Mouse (Mus musculus): ENCODE measurements around the gene Ndufb3. TPM values are rescaled to one million over a fixed set of nuclear protein-coding genes. Genes with fewer than 3 reads are reported as not detected.
A peak's percentile ranks its signal among the peaks of the same experiment; 100 is the strongest.

The Ndufb3 gene
- total and polyA plus RNA-seq, 3 experiments: 7.5 to 172 (median 34.5) TPM

- no peak for ATAC-seq (ENCODE audit: extremely low read depth, insufficient number of reproducible peaks, low FRiP score, poor library complexity, severe bottlenecking)
- TF ChIP-seq GATA1 (IDR thresholded peaks at IDR 0.05; ENCODE audit: borderline replicate concordance, low read length) (no peak), POLR2AphosphoS5 (IDR thresholded peaks at IDR 0.05; ENCODE audit: insufficient replicate concordance, low read depth, low read length) (no peak), GATA2 (IDR thresholded peaks at IDR 0.05; ENCODE audit: borderline replicate concordance, low read depth, low read length) (no peak), TAL1 (conservative IDR thresholded peaks at IDR 0.05; ENCODE audit: low read depth, low read length) (no peak), CTCF (IDR thresholded peaks at IDR 0.05; ENCODE audit: low read depth, low read length) (no peak)
- no peaks in the 10 kb centered on the region for H3K27me3 ChIP-seq (ENCODE audit: insufficient read depth, low read length)
- H3K4me3 ChIP-seq (ENCODE audit: low read depth, low read length): no peak overlapping the region
- no peaks in the 10 kb centered on the region for H3K9me3 ChIP-seq (replicated peaks)
- peaks cover 23% of the 10 kb centered on the region for H3K36me3 ChIP-seq (replicated peaks)
- no peak for DNase-seq (ENCODE audit: low spot score)
- H3K4me1 ChIP-seq (ENCODE audit: insufficient read depth, low read depth, low read length): peaks cover 3% of the 10 kb centered on the region; the same call in 1 of the 2 replicates
These were observed 17.6 kb upstream of the Ndufb3 start for GRCm38 (mm10) chr1:58568456-58569130.

- DNase-seq (ENCODE audit: low spot score): no peak
- TF ChIP-seq CTCF (IDR thresholded peaks at IDR 0.05; ENCODE audit: low read depth, low read length) (no peak), POLR2AphosphoS5 (IDR thresholded peaks at IDR 0.05; ENCODE audit: insufficient replicate concordance, low read depth, low read length) (no peak)
- Histone ChIP-seq H3K4me3 (ENCODE audit: low read depth, low read length) (no peak overlapping the region), H3K27me3 (ENCODE audit: insufficient read depth, low read length) (no peaks in the 10 kb centered on the region), H3K9me3 (replicated peaks) (no peaks in the 10 kb centered on the region), H3K4me1 (ENCODE audit: insufficient read depth, low read depth, low read length) (peaks cover 3% of the 10 kb centered on the region; the same call in 1 of the 2 replicates), H3K36me3 (replicated peaks) (peaks cover 11% of the 10 kb centered on the region)
- ATAC-seq (ENCODE audit: extremely low read depth, insufficient number of reproducible peaks, low FRiP score, poor library complexity, severe bottlenecking): no peak
These were observed 15.7 kb upstream of the Ndufb3 start for GRCm38 (mm10) chr1:58570437-58570836.

- TF ChIP-seq CTCF (IDR thresholded peaks at IDR 0.05; ENCODE audit: low read depth, low read length) (peak; percentile 48; the same call in 1 of the 2 replicates), TAL1 (conservative IDR thresholded peaks at IDR 0.05; ENCODE audit: low read depth, low read length) (no peak)
- DNase-seq (ENCODE audit: low spot score) (no peak), ATAC-seq (ENCODE audit: extremely low read depth, insufficient number of reproducible peaks, low FRiP score, poor library complexity, severe bottlenecking) (no peak)
- H3K4me1 ChIP-seq (ENCODE audit: insufficient read depth, low read depth, low read length): no peaks in the 10 kb centered on the region
- peaks cover 7% of the 10 kb centered on the region for H3K9me3 ChIP-seq (replicated peaks)
- no peak overlapping the region for H3K4me3 ChIP-seq (ENCODE audit: low read depth, low read length)
- no peaks in the 10 kb centered on the region for H3K27me3 ChIP-seq (ENCODE audit: insufficient read depth, low read length)
- H3K36me3 ChIP-seq (replicated peaks): peaks cover 17% of the 10 kb centered on the region
These were observed 7.0 kb upstream of the Ndufb3 start for GRCm38 (mm10) chr1:58579179-58579578.

GRCm38 (mm10) chr1:58582611-58583010 is 3.6 kb upstream of the Ndufb3 start:
- Histone ChIP-seq H3K9me3 (replicated peaks) (no peaks in the 10 kb centered on the region), H3K4me1 (ENCODE audit: insufficient read depth, low read depth, low read length) (peaks cover 13% of the 10 kb centered on the region), H3K27me3 (ENCODE audit: insufficient read depth, low read length) (no peaks in the 10 kb centered on the region), H3K4me3 (ENCODE audit: low read depth, low read length) (no peak overlapping the region), H3K36me3 (replicated peaks) (peaks cover 7% of the 10 kb centered on the region)
- TF ChIP-seq GATA2 (IDR thresholded peaks at IDR 0.05; ENCODE audit: borderline replicate concordance, low read depth, low read length) (no peak), TAL1 (conservative IDR thresholded peaks at IDR 0.05; ENCODE audit: low read depth, low read length) (no peak), CTCF (IDR thresholded peaks at IDR 0.05; ENCODE audit: low read depth, low read length) (no peak), GATA1 (IDR thresholded peaks at IDR 0.05; ENCODE audit: borderline replicate concordance, low read length) (no peak), POLR2AphosphoS5 (IDR thresholded peaks at IDR 0.05; ENCODE audit: insufficient replicate concordance, low read depth, low read length) (no peak)
- ATAC-seq (ENCODE audit: extremely low read depth, insufficient number of reproducible peaks, low FRiP score, poor library complexity, severe bottlenecking) (no peak), DNase-seq (ENCODE audit: low spot score) (no peak)

- TF ChIP-seq TAL1 (conservative IDR thresholded peaks at IDR 0.05; ENCODE audit: low read depth, low read length) (no peak), GATA1 (IDR thresholded peaks at IDR 0.05; ENCODE audit: borderline replicate concordance, low read length) (no peak), CTCF (IDR thresholded peaks at IDR 0.05; ENCODE audit: low read depth, low read length) (no peak)
- Histone ChIP-seq H3K4me1 (ENCODE audit: insufficient read depth, low read depth, low read length) (peaks cover 19% of the 10 kb centered on the region), H3K4me3 (ENCODE audit: low read depth, low read length) (no peak overlapping the region), H3K27me3 (ENCODE audit: insufficient read depth, low read length) (no peaks in the 10 kb centered on the region), H3K9me3 (replicated peaks) (no peaks in the 10 kb centered on the region), H3K36me3 (replicated peaks) (peaks cover 10% of the 10 kb centered on the region)
- DNase-seq (ENCODE audit: low spot score) (no peak), ATAC-seq (ENCODE audit: extremely low read depth, insufficient number of reproducible peaks, low FRiP score, poor library complexity, severe bottlenecking) (no peak)
These were observed 1.9 kb upstream of the Ndufb3 start for GRCm38 (mm10) chr1:58584271-58584670.

GRCm38 (mm10) chr1:58585373-58586170 is 612 bp upstream of the Ndufb3 start:
- ATAC-seq (ENCODE audit: extremely low read depth, insufficient number of reproducible peaks, low FRiP score, poor library complexity, severe bottlenecking): no peak
- DNase-seq (ENCODE audit: low spot score): no peak
- peaks cover 12% of the 10 kb centered on the region for H3K36me3 ChIP-seq (replicated peaks)

More at GRCm38 (mm10) chr1:58585373-58586170, 612 bp upstream of the Ndufb3 start:
- Histone ChIP-seq H3K27me3 (ENCODE audit: insufficient read depth, low read length) (no peaks in the 10 kb centered on the region), H3K4me1 (ENCODE audit: insufficient read depth, low read depth, low read length) (peaks cover 19% of the 10 kb centered on the region), H3K4me3 (ENCODE audit: low read depth, low read length) (peak overlapping the region; percentile 85), H3K9me3 (replicated peaks) (no peaks in the 10 kb centered on the region)
- no peak for TF ChIP-seq TAL1 (conservative IDR thresholded peaks at IDR 0.05; ENCODE audit: low read depth, low read length)
- TF ChIP-seq CTCF (IDR thresholded peaks at IDR 0.05; ENCODE audit: low read depth, low read length): no peak
- TF ChIP-seq GATA2 (IDR thresholded peaks at IDR 0.05; ENCODE audit: borderline replicate concordance, low read depth, low read length): no peak
- TF ChIP-seq GATA1 (IDR thresholded peaks at IDR 0.05; ENCODE audit: borderline replicate concordance, low read length): no peak
- TF ChIP-seq POLR2AphosphoS5 (IDR thresholded peaks at IDR 0.05; ENCODE audit: insufficient replicate concordance, low read depth, low read length): no peak

Data from G1E (cell line).